Mouse (Mus musculus) ovary, postnatal 14 days (tissue): ENCODE measurements around the gene Ssxb3.
"Not testable (repeated sequence)": the region's sequence is repeated elsewhere in the genome, so short reads cannot be mapped to it uniquely, and the experiment has no call there.

Experiments
- DNase-seq: peaks from one replicate; pipeline ENCODE4 v3.0.0; 2022; ENCODE audit warnings: low spot score

The Ssxb3 gene

DNA sequence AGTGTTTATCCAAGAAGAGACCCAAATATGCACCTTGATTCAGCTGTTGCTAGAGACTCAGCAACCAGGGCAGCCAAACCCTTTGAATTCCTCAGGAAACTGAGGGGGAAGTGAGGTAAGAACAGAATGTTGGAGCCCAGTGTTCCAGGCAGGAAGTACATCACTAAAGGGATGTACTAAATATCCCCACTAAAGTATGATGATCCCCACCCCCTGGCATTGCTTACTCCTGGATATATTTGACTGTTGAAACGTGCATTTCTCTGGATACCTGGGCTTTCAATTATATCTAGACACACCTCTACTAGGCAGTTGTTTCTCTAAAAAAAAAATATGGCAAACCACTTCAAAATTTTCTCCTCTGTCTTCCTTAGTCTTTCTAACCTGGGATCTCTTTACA lies at the start of gene Ssxb3:
Gene Ssxb3, minus strand, starts transcription at position 101 of the 400 bp plus-strand sequence.
- not testable (repeated sequence) for DNase-seq

GRCm38 (mm10) chrX:8548155-8548554 lies 43.5 kb downstream of the Ssxb3 start, which contains the start of gene Ssxb6:
TSS of gene Ssxb6 (minus strand) at chrX:8548255.
- not testable (repeated sequence) for DNase-seq
